Mouse (Mus musculus) MEL (cell line): ENCODE results near the gene Fto. TPM values are rescaled to one million over a fixed set of nuclear protein-coding genes. Genes with fewer than 3 reads are reported as not detected.

Experiments
- DNase-seq: peaks from one replicate; pipeline ENCODE4 v3.0.0; 2011; ENCODE audit warnings: low read depth, low spot score
- H3K27ac ChIP-seq: 2 replicates; pipeline ENCODE4 v1.5.1; 2012; ENCODE audit warnings: low read depth, mild to moderate bottlenecking, control low read depth, low read length, moderate library complexity; ENCODE audit not compliant: control insufficient read depth
- H3K27me3 ChIP-seq, 2 experiments: fragments of 150-350 bp in 1 of 2; sonication (generic) in 1 of 2; 2 replicates each; pipeline ENCODE4 v1.6.1; 2012; ENCODE audit warnings: low read length in 2 of 2, mild to moderate bottlenecking in 2 of 2, improper control_type of control experiment in 1 of 2, moderate library complexity in 1 of 2; ENCODE audit not compliant: insufficient read depth in 2 of 2, control insufficient read depth in 1 of 2
- H3K36me3 ChIP-seq, 2 experiments: 2 replicates each; pipeline ENCODE4 v1.6.1; 2012 to 2014; ENCODE audit warnings: low read length in 2 of 2, improper control_type of control experiment in 1 of 2, inconsistent platforms in 1 of 2, mild to moderate bottlenecking in 1 of 2; ENCODE audit not compliant: insufficient read depth in 2 of 2, control insufficient read depth in 1 of 2
- H3K4me1 ChIP-seq, 2 experiments: fragments of 150-350 bp in 1 of 2; sonication (generic) in 1 of 2; 2 replicates each; pipeline ENCODE4 v1.6.1; 2012; ENCODE audit warnings: low read length in 2 of 2, improper control_type of control experiment in 1 of 2, mild to moderate bottlenecking in 1 of 2; ENCODE audit not compliant: insufficient read depth in 2 of 2, control insufficient read depth in 1 of 2
- H3K4me3 ChIP-seq, 2 experiments: fragments of 150-350 bp in 1 of 2; sonication (generic) in 1 of 2; 2 replicates each; pipeline ENCODE4 v1.5.1; 2012; ENCODE audit warnings: low read depth in 2 of 2, low read length in 2 of 2, mild to moderate bottlenecking in 2 of 2, moderate library complexity in 2 of 2, control low read depth in 1 of 2, improper control_type of control experiment in 1 of 2; ENCODE audit not compliant: control insufficient read depth in 1 of 2, insufficient read depth in 1 of 2
- H3K79me2 ChIP-seq: 2 replicates; pipeline ENCODE4 v1.6.1; 2012; ENCODE audit warnings: mild to moderate bottlenecking, low read length, moderate library complexity; ENCODE audit not compliant: control insufficient read depth, poor library complexity, insufficient read depth
- H3K9ac ChIP-seq: 2 replicates; pipeline ENCODE4 v1.6.1; 2012; ENCODE audit warnings: low read depth, mild to moderate bottlenecking, control low read depth, low read length, moderate library complexity; ENCODE audit not compliant: control insufficient read depth, poor library complexity, severe bottlenecking
- H3K9me3 ChIP-seq: fragments of 150-350 bp; sonication (generic); replicated peaks from 2 replicates; pipeline ENCODE4 v1.6.1; 2012; ENCODE audit warnings: mild to moderate bottlenecking, low read length, improper control_type of control experiment, moderate library complexity; ENCODE audit not compliant: insufficient read depth
- BHLHE40 ChIP-seq: IDR thresholded peaks from 2 replicates; pipeline ENCODE4 v1.6.1; 2012; ENCODE audit warnings: low read depth, mild to moderate bottlenecking, inconsistent platforms, low read length, improper control_type of control experiment, borderline replicate concordance
- CHD2 ChIP-seq: IDR thresholded peaks from 2 replicates; pipeline ENCODE4 v1.6.1; 2011; ENCODE audit warnings: low read length, improper control_type of control experiment
- CTCF ChIP-seq, 3 experiments: IDR thresholded peaks in 2 of 3; conservative IDR thresholded peaks in 1 of 3; 2 replicates each; pipeline ENCODE4 v1.5.1; 2011 to 2012; ENCODE audit warnings: low read length in 3 of 3, low read depth in 2 of 3, mild to moderate bottlenecking in 2 of 3, improper control_type of control experiment in 1 of 3, inconsistent platforms in 1 of 3, mixed read lengths in 1 of 3, moderate library complexity in 1 of 3; ENCODE audit not compliant: control insufficient read depth in 1 of 3, insufficient read depth in 1 of 3, poor library complexity in 1 of 3, severe bottlenecking in 1 of 3
- E2F4 ChIP-seq: IDR thresholded peaks from 2 replicates; pipeline ENCODE4 v1.6.1; 2011; ENCODE audit warnings: low read depth, low read length, improper control_type of control experiment, borderline replicate concordance
- ELF1 ChIP-seq: IDR thresholded peaks from 2 replicates; pipeline ENCODE4 v1.6.1; 2014; ENCODE audit warnings: low read depth, mild to moderate bottlenecking, inconsistent platforms, low read length, improper control_type of control experiment, moderate library complexity
- ETS1 ChIP-seq: IDR thresholded peaks from 2 replicates; pipeline ENCODE4 v1.6.1; 2012; ENCODE audit warnings: low read depth, mild to moderate bottlenecking, inconsistent platforms, low read length, improper control_type of control experiment, moderate library complexity
- GATA1 ChIP-seq: IDR thresholded peaks from 2 replicates; pipeline ENCODE4 v1.6.1; 2011; ENCODE audit warnings: low read depth, low read length, improper control_type of control experiment
- HCFC1 ChIP-seq: IDR thresholded peaks from 2 replicates; pipeline ENCODE4 v1.6.1; 2012; ENCODE audit warnings: low read depth, mild to moderate bottlenecking, inconsistent platforms, low read length, improper control_type of control experiment, moderate library complexity
- JUND ChIP-seq: IDR thresholded peaks from 2 replicates; pipeline ENCODE4 v1.6.1; 2011; ENCODE audit warnings: low read depth, mild to moderate bottlenecking, improper control_type of control experiment, low read length
- MAFK ChIP-seq: IDR thresholded peaks from 2 replicates; pipeline ENCODE4 v1.6.1; 2011; ENCODE audit warnings: low read depth, mild to moderate bottlenecking, low read length, improper control_type of control experiment, borderline replicate concordance
- MAZ ChIP-seq: IDR thresholded peaks from 2 replicates; pipeline ENCODE4 v1.6.1; 2012; ENCODE audit warnings: low read depth, mild to moderate bottlenecking, inconsistent platforms, low read length, improper control_type of control experiment
- MYB ChIP-seq: IDR thresholded peaks from 2 replicates; pipeline ENCODE4 v1.6.1; 2011; ENCODE audit warnings: mild to moderate bottlenecking, low read depth, low read length, improper control_type of control experiment
- NELFE ChIP-seq: IDR thresholded peaks from 2 replicates; pipeline ENCODE4 v1.6.1; 2011; ENCODE audit warnings: low read depth, low read length, improper control_type of control experiment
- NRF1 ChIP-seq: IDR thresholded peaks from 2 replicates; pipeline ENCODE4 v1.6.1; 2014; ENCODE audit warnings: low read depth, mild to moderate bottlenecking, inconsistent platforms, low read length, improper control_type of control experiment, moderate library complexity; ENCODE audit not compliant: poor library complexity, insufficient read depth, severe bottlenecking
- POLR2AphosphoS2 ChIP-seq: IDR thresholded peaks from 2 replicates; pipeline ENCODE4 v1.6.1; 2011; ENCODE audit warnings: low read length, improper control_type of control experiment
- POLR2AphosphoS5 ChIP-seq: IDR thresholded peaks from 2 replicates; pipeline ENCODE4 v1.6.1; 2012; ENCODE audit warnings: low read depth, borderline replicate concordance, mild to moderate bottlenecking, inconsistent platforms, low read length, moderate library complexity, mixed read lengths
- RCOR1 ChIP-seq: IDR thresholded peaks from 2 replicates; pipeline ENCODE4 v1.6.1; 2012; ENCODE audit warnings: low read depth, mild to moderate bottlenecking, inconsistent platforms, low read length, improper control_type of control experiment
- SIN3A ChIP-seq: IDR thresholded peaks from 2 replicates; pipeline ENCODE4 v1.6.1; 2012; ENCODE audit warnings: low read length, improper control_type of control experiment, inconsistent platforms
- SMC3 ChIP-seq: IDR thresholded peaks from 2 replicates; pipeline ENCODE4 v1.6.1; 2011; ENCODE audit warnings: low read depth, low read length, improper control_type of control experiment
- TAL1 ChIP-seq: IDR thresholded peaks from 2 replicates; pipeline ENCODE4 v1.6.1; 2012; ENCODE audit warnings: mild to moderate bottlenecking, inconsistent platforms, low read length, moderate library complexity, mixed read lengths
- TCF12 ChIP-seq: IDR thresholded peaks from 2 replicates; pipeline ENCODE4 v1.6.1; 2014; ENCODE audit warnings: low read depth, mild to moderate bottlenecking, inconsistent platforms, low read length, improper control_type of control experiment, moderate library complexity
- USF1 ChIP-seq: IDR thresholded peaks from 2 replicates; pipeline ENCODE4 v1.6.1; 2014; ENCODE audit warnings: low read depth, mild to moderate bottlenecking, inconsistent platforms, low read length, improper control_type of control experiment, moderate library complexity
- USF2 ChIP-seq, 2 experiments: IDR thresholded peaks; 2 replicates each; pipeline ENCODE4 v1.6.1; 2011 to 2012; ENCODE audit warnings: improper control_type of control experiment in 2 of 2, low read length in 2 of 2, borderline replicate concordance in 1 of 2, inconsistent platforms in 1 of 2, low read depth in 1 of 2, mild to moderate bottlenecking in 1 of 2; ENCODE audit not compliant: insufficient read depth in 1 of 2
- ZC3H11A ChIP-seq: IDR thresholded peaks from 2 replicates; pipeline ENCODE4 v1.6.1; 2012; ENCODE audit warnings: low read depth, mild to moderate bottlenecking, inconsistent platforms, low read length, improper control_type of control experiment
- ZKSCAN1 ChIP-seq: IDR thresholded peaks from 2 replicates; pipeline ENCODE4 v1.6.1; 2012; ENCODE audit warnings: low read depth, mild to moderate bottlenecking, inconsistent platforms, low read length, improper control_type of control experiment, moderate library complexity
- ZMIZ1 ChIP-seq: IDR thresholded peaks from 2 replicates; pipeline ENCODE4 v1.6.1; 2012; ENCODE audit warnings: low read depth, mild to moderate bottlenecking, inconsistent platforms, low read length, improper control_type of control experiment, moderate library complexity
- polyA plus RNA-seq, 2 experiments: library from polyadenylated mRNA; stranded (reverse) in 1 of 2; unstranded in 1 of 2; fragments of >175 nt in 1 of 2; fragments of >200 nt in 1 of 2; gene quantifications; 2 replicates each; pipeline versions ENCODE4 v1.2.1 to v1.2.4; 2012; ENCODE audit warnings: low replicate concordance in 2 of 2, low read depth in 1 of 2; ENCODE audit not compliant: insufficient read length in 2 of 2, insufficient read depth in 1 of 2, missing spikeins in 1 of 2
- total RNA-seq: library from RNA; depleted of rRNA; stranded (reverse); fragments of 300-350 nt; gene quantifications from 2 replicates; pipeline ENCODE4 v1.2.3, GENCODE M21; 2012

Fto gene
- total and polyA plus RNA-seq, 3 experiments = 13.5 to 41.1 TPM; not detected in 1

DNA sequence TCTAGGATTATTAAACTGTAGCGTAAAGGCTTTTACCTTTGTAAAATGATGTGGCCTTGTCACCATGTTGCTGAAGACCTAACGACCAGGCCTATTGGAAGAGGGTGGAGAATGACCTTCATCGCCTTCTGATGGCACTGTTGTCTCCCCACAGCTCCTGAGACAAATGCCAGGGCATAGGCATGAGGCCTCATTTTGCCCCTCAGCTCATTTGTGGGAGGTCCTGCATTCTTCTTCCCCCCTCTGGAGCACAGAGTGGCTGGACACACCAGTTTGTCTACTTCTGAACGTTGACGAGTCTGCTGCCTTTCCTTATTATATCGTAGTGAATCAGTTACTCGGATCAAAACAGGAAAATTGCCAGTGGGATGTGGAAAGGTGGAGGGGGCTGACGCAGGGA is 26.3 kb downstream of the Fto start:
- H3K9ac ChIP-seq = no peak overlapping the region
- DNase-seq = no peak
- no peaks in the 10 kb centered on the region for H3K4me1 ChIP-seq
- no peaks in the 10 kb centered on the region for H3K27me3 ChIP-seq
- H3K36me3 ChIP-seq = peaks cover 0 to 2% of the 10 kb centered on the region in 2 experiments; a peak in 2 of 4 replicates
- peaks cover 21% of the 10 kb centered on the region for H3K79me2 ChIP-seq
- no peak overlapping the region for H3K4me3 ChIP-seq
- TF ChIP-seq BHLHE40 (no peak), USF2 (IDR thresholded peaks at IDR 0.05; ENCODE audit: borderline replicate concordance in 1 of 2, insufficient read depth in 1 of 2, low read depth in 1 of 2, low read length in 2 of 2) (no peak), E2F4 (no peak), ZC3H11A (no peak), POLR2AphosphoS5 (no peak), ETS1 (no peak), CHD2 (no peak), MAFK (no peak), SMC3 (no peak), RCOR1 (no peak), TCF12 (no peak), JUND (no peak), NELFE (no peak), USF1 (no peak), POLR2AphosphoS2 (no peak), MYB (no peak), ELF1 (no peak), NRF1 (no peak)
- TF ChIP-seq, all 39 proteins: peak for 0
- no peak overlapping the region for H3K27ac ChIP-seq
- H3K9me3 ChIP-seq = no peaks in the 10 kb centered on the region

- no peaks in the 10 kb centered on the region for H3K27me3 ChIP-seq
- no peaks in the 10 kb centered on the region for H3K4me1 ChIP-seq
- H3K36me3 ChIP-seq = peaks cover 0 to 2% of the 10 kb centered on the region in 2 experiments; a peak in 2 of 4 replicates
- no peak overlapping the region for H3K4me3 ChIP-seq
- H3K79me2 ChIP-seq = peaks cover 19% of the 10 kb centered on the region
- H3K9me3 ChIP-seq = no peaks in the 10 kb centered on the region
- DNase-seq = no peak
- no peak overlapping the region for H3K27ac ChIP-seq
- TF ChIP-seq TAL1 (no peak), NELFE (no peak), USF2 (IDR thresholded peaks at IDR 0.05; ENCODE audit: borderline replicate concordance in 1 of 2, insufficient read depth in 1 of 2, low read depth in 1 of 2, low read length in 2 of 2) (no peak), GATA1 (no peak), ZKSCAN1 (no peak), HCFC1 (no peak), BHLHE40 (no peak), ZMIZ1 (no peak), CTCF (IDR thresholded peaks at IDR 0.05 in 2 of 3, conservative IDR thresholded peaks at IDR 0.05 in 1 of 3; ENCODE audit: control insufficient read depth in 1 of 3, insufficient read depth in 1 of 3, low read depth in 2 of 3, low read length in 3 of 3, poor library complexity in 1 of 3, severe bottlenecking in 1 of 3) (no peak), MAZ (no peak), MAFK (no peak), TCF12 (no peak), SIN3A (no peak), POLR2AphosphoS2 (no peak), SMC3 (no peak)
- TF ChIP-seq, all 39 proteins: peak for 0
- no peak overlapping the region for H3K9ac ChIP-seq
Observed at GRCm38 (mm10) chr8:91340746-91341145, 27.4 kb downstream of the Fto start.
